Mouse (Mus musculus) midbrain, embryonic 14.5 days (tissue): ENCODE measurements around the gene Zdhhc18. TPM values are rescaled to one million over a fixed set of nuclear protein-coding genes. Genes with fewer than 3 reads are reported as not detected.

Source experiments
- ATAC-seq: fragments of 200-750 bp; cut with Nextera tagmentation; 2 replicates; pipeline ENCODE4 v1.8.0; 2017; ENCODE audit warnings: moderate number of reproducible peaks, moderate library complexity; ENCODE audit not compliant: low FRiP score, low TSS enrichment
- DNase-seq: peaks from one replicate; pipeline ENCODE4 v3.0.0-alpha.2; 2015
- H3K27ac ChIP-seq: fragments of 300-500 bp; sonication (generic); replicated peaks from 2 replicates; pipeline ENCODE4 v1.5.1; 2014; ENCODE audit warnings: mild to moderate bottlenecking, low read depth, low read length, moderate library complexity
- H3K27me3 ChIP-seq: fragments of 300-500 bp; sonication (generic); 2 replicates; pipeline ENCODE4 v1.6.1; 2014; ENCODE audit warnings: low read length, control low read depth, mixed read lengths; ENCODE audit not compliant: control insufficient read depth, insufficient read depth
- H3K36me3 ChIP-seq: fragments of 300-500 bp; sonication (generic); 2 replicates; pipeline ENCODE4 v1.6.1; 2014; ENCODE audit warnings: low read length, control low read depth; ENCODE audit not compliant: control insufficient read depth, insufficient read depth
- H3K4me1 ChIP-seq: fragments of 300-500 bp; sonication (generic); 2 replicates; pipeline ENCODE4 v1.6.1; 2014; ENCODE audit warnings: mild to moderate bottlenecking, antibody characterized with exemption, low read length, control low read depth; ENCODE audit not compliant: control insufficient read depth, insufficient read depth
- H3K4me2 ChIP-seq: fragments of 300-500 bp; sonication (generic); 2 replicates; pipeline ENCODE4 v1.6.1; 2014; ENCODE audit warnings: mild to moderate bottlenecking, low read length, moderate library complexity
- H3K4me3 ChIP-seq: fragments of 300-500 bp; sonication (generic); replicated peaks from 2 replicates; pipeline ENCODE4 v1.5.1; 2014; ENCODE audit warnings: low read depth, low read length
- H3K9ac ChIP-seq: fragments of 300-500 bp; sonication (generic); replicated peaks from 2 replicates; pipeline ENCODE4 v1.6.1; 2014; ENCODE audit warnings: mild to moderate bottlenecking, low read length, moderate library complexity
- H3K9me3 ChIP-seq: fragments of 300-500 bp; sonication (generic); 2 replicates; pipeline ENCODE4 v1.6.1; 2016; ENCODE audit warnings: low read length, control low read depth, mixed read lengths; ENCODE audit not compliant: control insufficient read depth
- WGBS: fragments of 180-500 bp; shearing (Covaris S2); extraction: QIAGEN DNeasy Blood & Tissue Kit; methylation state at CpG from one replicate; pipeline ENCODE4 v1.1.7; 2014; 5-methylcytosine and 5-hydroxymethylcytosine counted together
- polyA plus RNA-seq: library from polyadenylated mRNA; unstranded; fragments of >200 nt; fragmentation: Nextera tagmentation; extraction: Ambion mirVana; gene quantifications from 2 replicates; pipeline ENCODE4 v1.2.1, GENCODE M21; 2014

Gene Zdhhc18
- polyA plus RNA-seq: 3.8 and 5.8 TPM in 2 replicates

DNA sequence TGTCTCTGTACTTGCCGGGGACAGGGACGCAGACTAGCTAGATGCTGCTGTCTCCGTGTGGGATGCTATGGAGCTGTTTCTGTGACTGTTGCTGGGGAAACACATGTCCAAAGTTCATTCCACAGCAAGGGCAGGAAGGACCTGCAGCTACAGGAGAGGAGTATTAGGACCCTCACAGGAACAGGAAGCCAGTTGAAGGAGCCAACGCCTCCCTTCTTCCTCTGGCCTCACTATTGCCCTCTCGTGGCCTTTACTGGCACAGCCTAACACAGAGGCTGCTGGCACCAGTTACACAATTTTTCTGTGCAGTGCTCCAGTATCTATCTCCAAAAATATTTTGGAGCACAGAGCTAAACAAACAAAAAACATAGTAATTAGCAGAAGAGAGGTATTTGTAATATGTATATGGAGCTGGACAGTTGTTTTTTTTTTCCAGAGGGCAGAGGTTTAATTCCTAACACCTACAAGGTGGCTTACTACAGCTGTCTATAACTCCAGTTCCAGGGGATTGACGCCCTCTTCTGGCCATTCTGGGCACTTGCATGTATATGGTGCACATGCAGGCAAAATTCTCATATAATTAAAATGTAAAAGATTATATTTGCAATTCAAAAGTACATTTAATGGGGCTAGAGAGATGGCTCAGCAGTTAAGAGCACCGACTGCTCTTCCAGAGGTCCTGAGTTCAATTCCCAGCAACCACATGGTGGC is at the start of gene Zdhhc18:
TSS of gene Zdhhc18 (minus strand) at position 166 of the 711 bp plus-strand sequence.
- Histone ChIP-seq H3K27me3 (no peaks in the 10 kb centered on the region), H3K9me3 (no peaks in the 10 kb centered on the region), H3K4me2 (peak within 1 kb of the TSS; percentile 38), H3K4me1 (no peaks in the 10 kb centered on the region), H3K9ac (no peak within 1 kb of the TSS), H3K36me3 (no peaks in the 10 kb centered on the region), H3K27ac (no peak within 1 kb of the TSS), H3K4me3 (peak within 1 kb of the TSS; percentile 14; the same call in 1 of the 2 replicates)
- ATAC-seq: no peak
- peak; percentile 85 for DNase-seq
- 39% methylated on average over 7 of the region's 7 CpGs for WGBS

DNA sequence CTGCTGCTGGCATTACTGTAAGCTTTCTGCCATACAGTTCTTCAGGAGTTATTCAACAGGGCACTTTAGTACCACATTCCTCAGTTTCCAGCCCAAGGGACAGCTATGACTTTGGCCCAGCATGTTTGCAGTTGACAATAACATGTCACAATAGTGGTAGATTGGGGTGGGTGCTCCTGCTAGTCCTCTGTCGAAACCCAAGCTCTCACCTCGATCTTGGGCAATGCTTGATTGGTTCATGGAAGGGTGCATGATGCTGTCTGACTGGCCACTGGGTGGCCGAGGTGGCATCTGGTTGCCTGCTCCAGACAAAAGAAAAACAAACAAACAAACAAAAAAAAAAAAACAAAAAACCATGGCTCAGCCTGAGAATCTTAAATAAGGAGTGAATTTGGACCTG is 45.4 kb upstream of the Zdhhc18 start:
- Histone ChIP-seq H3K36me3 (peaks cover 72% of the 10 kb centered on the region), H3K9me3 (no peaks in the 10 kb centered on the region), H3K27ac (no peak overlapping the region), H3K4me3 (no peak overlapping the region), H3K27me3 (no peaks in the 10 kb centered on the region), H3K4me2 (no peak overlapping the region), H3K4me1 (0 out of 2 replicates have a peak, but pooled peaks cover 3% of the 10 kb centered on the region), H3K9ac (no peak overlapping the region)
- DNase-seq (no peak), ATAC-seq (no peak)
- WGBS: 88% methylated on average over 3 of the region's 3 CpGs

DNA sequence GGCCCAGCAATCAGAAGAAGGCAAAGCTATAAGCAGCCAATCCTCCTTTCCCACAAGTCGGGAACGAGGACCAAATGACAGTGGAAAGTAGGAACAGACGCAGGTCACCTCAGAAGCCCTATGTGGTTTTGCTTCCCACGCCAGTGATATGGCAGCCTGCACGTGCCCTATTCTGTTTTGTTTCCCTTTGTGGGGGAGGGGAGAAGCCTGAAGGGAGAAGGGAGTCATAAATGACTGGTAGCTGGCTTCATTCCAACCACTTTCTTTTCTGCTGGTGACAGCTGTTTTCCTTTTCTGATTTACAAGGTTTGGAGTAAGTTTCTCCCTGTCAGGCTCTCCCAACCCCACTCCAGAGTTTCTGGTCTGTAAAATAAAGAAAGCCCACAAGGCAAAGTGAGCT is 40.3 kb upstream of the Zdhhc18 start:
- H3K36me3 ChIP-seq: peaks cover 100% of the 10 kb centered on the region
- H3K9ac ChIP-seq: no peak overlapping the region
- WGBS: 54% methylated on average over 5 of the region's 5 CpGs
- peak; percentile 61 for DNase-seq
- H3K9me3 ChIP-seq: no peaks in the 10 kb centered on the region
- no peaks in the 10 kb centered on the region for H3K27me3 ChIP-seq
- H3K4me2 ChIP-seq: no peak overlapping the region
- H3K4me3 ChIP-seq: no peak overlapping the region
- H3K4me1 ChIP-seq: no peaks in the 10 kb centered on the region
- 0 out of 2 replicates have a peak overlapping the region, but pooled peaks have one; percentile 26 for H3K27ac ChIP-seq
- ATAC-seq: no peak

DNA sequence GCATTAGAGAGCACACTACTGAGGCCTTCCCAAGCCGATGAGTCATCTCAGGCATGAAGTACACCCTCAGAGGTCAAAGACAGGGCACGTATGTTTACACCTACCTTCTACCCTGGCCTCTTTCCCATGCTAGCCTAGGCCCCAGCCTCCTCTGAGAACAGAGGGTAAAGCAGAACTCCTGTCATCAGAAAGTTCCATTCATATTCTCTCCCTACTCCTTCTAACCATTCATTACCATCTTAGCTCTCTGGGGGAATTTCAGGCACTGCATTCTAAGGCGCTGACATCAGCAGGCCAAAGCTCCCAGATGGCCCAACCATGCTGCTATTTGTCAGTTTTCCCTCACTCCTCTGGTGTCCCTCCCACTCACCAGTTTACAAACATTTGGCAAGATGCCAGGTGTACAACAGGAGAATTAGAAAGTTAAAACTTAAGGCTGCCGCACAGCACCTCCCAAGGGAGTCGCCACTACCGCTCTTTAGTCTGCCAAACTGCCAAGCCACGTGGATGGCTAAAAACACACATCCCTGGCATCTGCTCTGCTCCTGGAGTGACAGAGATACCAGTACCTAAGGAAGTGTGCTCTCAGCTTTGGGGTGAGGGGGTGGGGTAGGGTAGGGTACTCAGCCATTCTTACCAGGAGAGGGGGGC is 38.6 kb upstream of the Zdhhc18 start:
- no peaks in the 10 kb centered on the region for H3K4me1 ChIP-seq
- no peaks in the 10 kb centered on the region for H3K27me3 ChIP-seq
- WGBS: 77% methylated on average over 7 of the region's 7 CpGs
- DNase-seq (peak; percentile 34), ATAC-seq (no peak)
- no peak overlapping the region for H3K27ac ChIP-seq
- no peak overlapping the region for H3K4me2 ChIP-seq
- H3K9ac ChIP-seq: no peak overlapping the region
- H3K36me3 ChIP-seq: peaks cover 100% of the 10 kb centered on the region
- H3K9me3 ChIP-seq: no peaks in the 10 kb centered on the region
- H3K4me3 ChIP-seq: no peak overlapping the region

DNA sequence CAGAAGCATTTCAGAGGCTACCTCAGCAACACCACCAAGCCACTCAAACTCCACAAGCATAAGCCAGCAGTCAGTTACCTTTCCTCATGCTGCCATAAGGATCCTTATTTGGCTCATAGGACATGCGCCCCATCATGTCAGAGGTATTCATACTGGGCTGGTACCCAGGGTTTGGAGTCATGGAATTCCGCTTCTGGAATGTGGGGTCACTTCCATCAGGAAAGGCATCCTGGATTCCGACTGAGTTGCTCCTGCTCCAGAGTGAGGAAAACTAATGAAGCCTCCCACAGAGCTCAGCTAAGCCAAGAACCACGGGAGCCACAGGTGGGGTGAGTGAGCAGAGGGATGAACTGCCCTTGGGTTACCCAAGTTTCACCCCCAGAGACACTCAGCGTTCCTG is 37.2 kb upstream of the Zdhhc18 start:
- H3K27me3 ChIP-seq: no peaks in the 10 kb centered on the region
- no peak overlapping the region for H3K27ac ChIP-seq
- no peak overlapping the region for H3K9ac ChIP-seq
- H3K9me3 ChIP-seq: no peaks in the 10 kb centered on the region
- no peak for ATAC-seq
- no peaks in the 10 kb centered on the region for H3K4me1 ChIP-seq
- no peak overlapping the region for H3K4me2 ChIP-seq
- peaks cover 99% of the 10 kb centered on the region for H3K36me3 ChIP-seq
- DNase-seq: no peak
- no peak overlapping the region for H3K4me3 ChIP-seq
- 93% methylated on average over 5 of the region's 5 CpGs for WGBS

DNA sequence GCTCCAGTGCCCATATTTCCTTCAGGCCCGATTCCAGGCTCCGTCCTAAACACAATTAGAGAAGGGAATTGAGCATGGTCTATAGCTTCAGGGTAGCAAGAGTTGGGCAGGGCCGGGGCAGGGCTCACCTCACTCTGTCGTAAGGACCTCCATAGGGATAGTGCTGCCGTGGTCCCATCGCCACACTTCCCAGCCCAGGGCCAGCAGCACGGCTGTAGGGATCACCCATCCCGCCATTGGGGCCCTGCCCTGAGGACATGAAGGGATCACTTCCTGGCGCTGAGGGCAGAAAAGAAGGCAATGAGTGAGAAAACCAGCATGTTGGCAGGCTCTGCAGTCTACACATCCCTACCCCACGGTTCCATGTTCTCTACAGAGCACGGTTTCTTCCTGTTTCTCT is 36.6 kb upstream of the Zdhhc18 start:
- H3K9ac ChIP-seq: no peak overlapping the region
- no peak for ATAC-seq
- WGBS: 91% methylated on average over 11 of the region's 11 CpGs

DNA sequence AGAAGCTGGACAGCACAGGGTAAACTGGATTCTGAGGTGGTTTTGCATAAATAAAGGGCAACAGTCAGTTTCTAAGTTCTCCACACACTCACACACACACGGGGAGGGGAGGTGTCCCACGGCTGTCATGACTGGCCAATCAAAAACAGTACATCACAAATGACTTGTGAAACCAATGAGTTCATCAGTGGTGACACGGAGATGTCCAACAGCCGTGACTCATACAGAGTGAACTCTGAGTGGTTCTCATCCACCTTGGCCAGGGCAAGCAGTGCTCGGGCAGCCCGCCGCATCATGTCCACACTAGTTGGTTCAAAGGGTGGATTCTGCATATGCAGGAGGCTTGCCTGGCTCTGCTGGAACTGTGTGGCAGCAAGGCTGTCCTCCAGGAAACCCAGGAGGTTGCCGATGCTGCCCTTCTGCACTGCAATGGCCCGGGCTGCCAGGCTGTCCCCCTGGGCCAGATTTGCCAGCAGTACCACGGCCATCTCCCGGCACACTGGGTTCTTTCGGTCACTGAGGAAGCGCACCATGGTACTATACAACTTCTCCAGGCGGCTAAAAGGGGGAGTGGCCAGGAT is 30.3 kb upstream of the Zdhhc18 start:
- Histone ChIP-seq H3K9ac (no peak overlapping the region), H3K36me3 (peaks cover 66% of the 10 kb centered on the region)
- WGBS: 89% methylated on average over 14 of the region's 14 CpGs

More for the DNA sequence above, 36.6 kb upstream of the Zdhhc18 start:
- no peaks in the 10 kb centered on the region for H3K27me3 ChIP-seq
- H3K4me3 ChIP-seq: no peak overlapping the region
- no peaks in the 10 kb centered on the region for H3K9me3 ChIP-seq
- H3K4me2 ChIP-seq: no peak overlapping the region
- no peak for DNase-seq
- no peak overlapping the region for H3K27ac ChIP-seq
- no peaks in the 10 kb centered on the region for H3K4me1 ChIP-seq
- peaks cover 99% of the 10 kb centered on the region for H3K36me3 ChIP-seq

DNA sequence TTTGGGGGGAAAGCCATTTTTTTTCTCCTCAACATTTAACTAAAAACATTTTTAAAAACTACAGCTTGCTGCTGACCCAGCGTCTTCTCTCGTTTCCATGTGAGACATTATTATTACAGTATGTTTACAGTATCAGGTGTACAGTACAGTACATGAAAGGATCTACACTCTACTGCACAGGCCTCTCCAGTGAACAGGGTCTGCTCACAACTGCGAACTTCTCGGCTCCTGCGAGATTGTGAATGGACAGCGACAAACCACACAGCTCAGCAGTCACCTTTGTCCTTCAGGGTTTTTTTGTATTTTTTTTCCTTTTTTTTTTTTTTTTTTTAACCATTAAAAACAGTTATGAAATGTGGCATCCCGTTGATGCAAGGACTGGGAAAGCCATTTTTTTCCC is 29.7 kb upstream of the Zdhhc18 start:
- Histone ChIP-seq H3K4me1 (no peaks in the 10 kb centered on the region), H3K9ac (no peak overlapping the region), H3K9me3 (no peaks in the 10 kb centered on the region), H3K4me3 (no peak overlapping the region), H3K4me2 (no peak overlapping the region), H3K27me3 (no peaks in the 10 kb centered on the region), H3K27ac (no peak overlapping the region), H3K36me3 (peaks cover 59% of the 10 kb centered on the region)
- ATAC-seq (no peak), DNase-seq (no peak)
- 93% methylated on average over 7 of the region's 7 CpGs for WGBS

More for the DNA sequence above, 30.3 kb upstream of the Zdhhc18 start:
- Histone ChIP-seq H3K9me3 (no peaks in the 10 kb centered on the region), H3K27ac (no peak overlapping the region), H3K4me1 (no peaks in the 10 kb centered on the region), H3K4me3 (no peak overlapping the region), H3K4me2 (no peak overlapping the region), H3K27me3 (no peaks in the 10 kb centered on the region)
- ATAC-seq: no peak
- DNase-seq: no peak
